Mouse (Mus musculus) CH12.LX (cell line): ENCODE measurements around the gene Eogt. TPM values are rescaled to one million over a fixed set of nuclear protein-coding genes. Genes with fewer than 3 reads are reported as not detected.

Experiments used
- DNase-seq: peaks from one replicate; pipeline ENCODE4 v3.0.0-alpha.2; 2013; ENCODE audit errors: extremely low read depth
- H3K27ac ChIP-seq: 2 replicates; pipeline ENCODE4 v1.5.1; 2012; ENCODE audit warnings: low read depth, mild to moderate bottlenecking, control low read depth, moderate library complexity; ENCODE audit not compliant: insufficient read depth
- H3K27me3 ChIP-seq: replicated peaks from 2 replicates; pipeline ENCODE3; 2012; ENCODE audit warnings: inconsistent platforms
- H3K36me3 ChIP-seq, 2 experiments: replicated peaks in 1 of 2; 2 replicates each; pipeline versions ENCODE3 to v1.6.1; 2012; ENCODE audit warnings: inconsistent platforms in 1 of 2, low read length in 1 of 2, mild to moderate bottlenecking in 1 of 2, mixed read lengths in 1 of 2, moderate library complexity in 1 of 2; ENCODE audit not compliant: control insufficient read depth in 1 of 2, insufficient read depth in 1 of 2
- H3K4me1 ChIP-seq, 2 experiments: 2 replicates each; pipeline ENCODE4 v1.6.1; 2012; ENCODE audit warnings: inconsistent platforms in 1 of 2, moderate library complexity in 1 of 2; ENCODE audit not compliant: insufficient read depth in 2 of 2, control insufficient read depth in 1 of 2
- H3K4me2 ChIP-seq: 2 replicates; pipeline ENCODE4 v1.6.1; 2012; ENCODE audit warnings: low read depth, mild to moderate bottlenecking, control low read depth; ENCODE audit not compliant: poor library complexity, insufficient read depth, severe bottlenecking
- H3K4me3 ChIP-seq, 3 experiments: fragments of 150-350 bp in 1 of 3; sonication (generic) in 1 of 3; replicated peaks in 1 of 3; 2 replicates each; pipeline versions ENCODE3 to v1.5.1; 2011 to 2012; ENCODE audit warnings: low read depth in 2 of 3, low read length in 2 of 3, mild to moderate bottlenecking in 2 of 3, moderate library complexity in 2 of 3, control low read depth in 1 of 3, improper control_type of control experiment in 1 of 3, inconsistent platforms in 1 of 3, mixed read lengths in 1 of 3; ENCODE audit not compliant: poor library complexity in 1 of 3
- H3K79me2 ChIP-seq: replicated peaks from 2 replicates; pipeline ENCODE4 v1.6.1; 2012; ENCODE audit warnings: mild to moderate bottlenecking, moderate library complexity; ENCODE audit not compliant: control insufficient read depth, poor library complexity, insufficient read depth, severe bottlenecking; ENCODE audit errors: extremely low read depth
- H3K9ac ChIP-seq: 2 replicates; pipeline ENCODE4 v1.6.1; 2012; ENCODE audit warnings: low read depth, mild to moderate bottlenecking, control low read depth, moderate library complexity; ENCODE audit not compliant: insufficient read depth
- H3K9me3 ChIP-seq: replicated peaks from 2 replicates; pipeline ENCODE3; 2012; ENCODE audit warnings: low read length, inconsistent platforms, mixed read lengths
- BHLHE40 ChIP-seq: IDR thresholded peaks from 2 replicates; pipeline ENCODE4 v1.6.1; 2011; ENCODE audit warnings: mild to moderate bottlenecking, low read depth, low read length, improper control_type of control experiment
- CHD1 ChIP-seq: IDR thresholded peaks from 2 replicates; pipeline ENCODE4 v1.6.1; 2012; ENCODE audit warnings: low read depth, low read length, improper control_type of control experiment, inconsistent platforms
- CTCF ChIP-seq, 2 experiments: IDR thresholded peaks in 1 of 2; conservative IDR thresholded peaks in 1 of 2; 2 replicates each; pipeline ENCODE4 v1.5.1; 2011 to 2012; ENCODE audit warnings: low read depth in 2 of 2, low read length in 2 of 2, improper control_type of control experiment in 1 of 2, inconsistent platforms in 1 of 2, mild to moderate bottlenecking in 1 of 2, moderate library complexity in 1 of 2
- E2F4 ChIP-seq: IDR thresholded peaks from 2 replicates; pipeline ENCODE4 v1.6.1; 2011; ENCODE audit warnings: low read depth, low read length, improper control_type of control experiment; ENCODE audit not compliant: insufficient replicate concordance
- ELF1 ChIP-seq: IDR thresholded peaks from 2 replicates; pipeline ENCODE4 v1.6.1; 2014; ENCODE audit warnings: low read depth, mild to moderate bottlenecking, inconsistent platforms, low read length, improper control_type of control experiment
- ETS1 ChIP-seq: conservative IDR thresholded peaks from 2 replicates; pipeline ENCODE4 v1.6.1; 2012; ENCODE audit warnings: low read depth, mild to moderate bottlenecking, inconsistent platforms, low read length, improper control_type of control experiment, moderate library complexity
- HCFC1 ChIP-seq: IDR thresholded peaks from 2 replicates; pipeline ENCODE4 v1.6.1; 2012; ENCODE audit warnings: low read depth, mild to moderate bottlenecking, inconsistent platforms, low read length, improper control_type of control experiment
- JUN ChIP-seq: IDR thresholded peaks from 2 replicates; pipeline ENCODE4 v1.6.1; 2011; ENCODE audit warnings: low read depth, mild to moderate bottlenecking, low read length, improper control_type of control experiment, moderate library complexity; ENCODE audit not compliant: insufficient read depth
- JUND ChIP-seq: conservative IDR thresholded peaks from 2 replicates; pipeline ENCODE4 v1.6.1; 2011; ENCODE audit warnings: low read depth, low read length, improper control_type of control experiment
- KAT2A ChIP-seq: IDR thresholded peaks from 2 replicates; pipeline ENCODE4 v1.6.1; 2012; ENCODE audit warnings: low read length, improper control_type of control experiment, inconsistent platforms; ENCODE audit not compliant: insufficient replicate concordance
- MAFK ChIP-seq: IDR thresholded peaks from 2 replicates; pipeline ENCODE4 v1.6.1; 2011; ENCODE audit warnings: low read length, improper control_type of control experiment; ENCODE audit not compliant: insufficient replicate concordance
- MAX ChIP-seq: IDR thresholded peaks from 2 replicates; pipeline ENCODE4 v1.6.1; 2011; ENCODE audit warnings: low read length, improper control_type of control experiment
- MAZ ChIP-seq: IDR thresholded peaks from 2 replicates; pipeline ENCODE4 v1.6.1; 2012; ENCODE audit warnings: low read depth, mild to moderate bottlenecking, inconsistent platforms, low read length, improper control_type of control experiment, moderate library complexity
- POLR2A ChIP-seq: IDR thresholded peaks from 2 replicates; pipeline ENCODE4 v1.6.1; 2011; ENCODE audit warnings: low read depth, mild to moderate bottlenecking, improper control_type of control experiment, low read length
- RAD21 ChIP-seq: IDR thresholded peaks from 2 replicates; pipeline ENCODE4 v1.6.1; 2011; ENCODE audit warnings: low read depth, mild to moderate bottlenecking, low read length, improper control_type of control experiment, moderate library complexity
- SMC3 ChIP-seq: IDR thresholded peaks from 2 replicates; pipeline ENCODE4 v1.6.1; 2011; ENCODE audit warnings: low read depth, low read length, improper control_type of control experiment
- ZC3H11A ChIP-seq: IDR thresholded peaks from 2 replicates; pipeline ENCODE4 v1.6.1; 2012; ENCODE audit warnings: low read depth, mild to moderate bottlenecking, inconsistent platforms, low read length, improper control_type of control experiment
- ZKSCAN1 ChIP-seq: IDR thresholded peaks from 2 replicates; pipeline ENCODE4 v1.6.1; 2012; ENCODE audit warnings: low read depth, inconsistent platforms, low read length, improper control_type of control experiment, borderline replicate concordance
- ZNF384 ChIP-seq: IDR thresholded peaks from 2 replicates; pipeline ENCODE4 v1.6.1; 2012; ENCODE audit warnings: low read depth, low read length, improper control_type of control experiment, inconsistent platforms
- dilution Hi-C: fragments of 300-500 bp; cut with MboI; formaldehyde crosslinking; loops from 2 replicates; pipeline ENCODE4 v1.14.3; 2020; ENCODE audit warnings: low sequenced_read_pairs; ENCODE audit not compliant: extremely low pct_unique_long_range_greater_than_20kb, extremely low pct_ligation_motif_present
- in situ Hi-C: fragments of 300-500 bp; cut with MboI; formaldehyde crosslinking; loops from 3 replicates; pipeline ENCODE4 v1.14.3; 2019; ENCODE audit warnings: low sequenced_read_pairs, low pct_ligation_motif_present, low pct_unique_long_range_greater_than_20kb, mixed read lengths
- polyA plus RNA-seq: library from polyadenylated mRNA; unstranded; fragments of >175 nt; gene quantifications from 2 replicates; pipeline ENCODE4 v1.2.1, GENCODE M21; 2012; ENCODE audit warnings: low read depth; ENCODE audit not compliant: insufficient read length
- total RNA-seq, 2 experiments: library from RNA; depleted of rRNA; stranded (reverse); fragments of 300-350 nt in 1 of 2; fragments of >200 nt in 1 of 2; gene quantifications; 2 replicates each; pipeline ENCODE4 v1.2.3; 2012 to 2014

The Eogt gene
- total and polyA plus RNA-seq, 3 experiments: 8.0 to 13.9 (median 10.9) TPM

DNA sequence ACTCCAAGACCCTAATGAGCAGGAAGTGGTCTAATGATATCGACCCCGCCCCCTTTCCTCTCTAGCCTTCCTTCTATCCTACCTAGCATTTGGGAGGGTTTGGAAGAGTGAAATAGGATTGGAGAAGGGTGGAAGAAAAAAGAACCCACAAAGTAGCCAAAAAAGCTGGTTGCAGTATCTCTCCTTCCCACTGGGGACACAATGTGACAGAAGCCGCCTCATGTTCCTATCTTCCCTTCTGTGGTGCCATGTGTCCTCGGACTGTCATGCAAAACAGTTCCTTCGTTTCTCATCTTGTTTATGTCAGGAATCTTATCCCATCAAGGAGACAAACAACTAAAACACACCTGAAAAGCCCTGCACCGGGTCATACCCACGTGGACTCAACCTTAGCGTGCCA is 42.9 kb downstream of the Eogt start:
- no peaks in the 10 kb centered on the region for H3K9me3 ChIP-seq
- no peak overlapping the region for H3K4me2 ChIP-seq
- no peak for DNase-seq
- no peaks in the 10 kb centered on the region; a peak in 1 of 4 replicates for H3K4me1 ChIP-seq
- H3K79me2 ChIP-seq: no peaks in the 10 kb centered on the region
- H3K27ac ChIP-seq: no peak overlapping the region
- no peak overlapping the region for H3K9ac ChIP-seq
- no peak for TF ChIP-seq ELF1
- TF ChIP-seq ETS1: no peak
- no peak for TF ChIP-seq ZNF384
- TF ChIP-seq KAT2A: no peak
- TF ChIP-seq, all 38 proteins: peak for 0
- Histone ChIP-seq H3K36me3 (peaks cover 2 to 11% of the 10 kb centered on the region in 2 experiments), H3K4me3 (no peak overlapping the region), H3K27me3 (no peaks in the 10 kb centered on the region)
- dilution Hi-C loops: no loop called here
- in situ Hi-C loops: no loop called here

DNA sequence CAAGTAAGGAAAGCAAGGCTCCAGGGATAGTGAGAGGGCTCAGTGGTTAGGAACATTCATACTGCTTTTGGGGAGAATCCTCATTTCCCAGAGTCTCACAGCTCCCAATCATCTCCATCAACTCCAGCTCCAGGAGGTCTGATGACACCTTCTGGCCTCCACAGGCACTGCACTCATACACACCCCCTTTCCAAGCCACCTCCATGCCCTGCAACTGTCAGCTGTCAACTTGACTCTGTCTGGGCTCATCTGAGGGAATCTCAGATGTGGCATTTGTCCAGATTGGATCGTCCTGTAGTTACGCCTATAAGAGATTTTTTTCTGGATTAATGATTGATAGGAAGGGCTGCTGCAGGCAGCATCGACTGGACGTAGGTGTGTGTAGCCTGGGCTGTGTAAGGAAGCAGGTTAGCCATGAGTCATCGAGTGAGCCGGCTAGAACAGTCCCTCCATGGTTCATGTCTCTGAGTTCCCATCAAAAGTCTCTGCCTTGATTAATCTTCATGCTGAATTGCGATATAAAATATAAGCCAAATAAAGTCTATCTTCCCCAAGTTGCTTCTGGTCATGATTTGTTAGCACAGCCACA is 44.6 kb downstream of the Eogt start:
- H3K4me3 ChIP-seq: no peak overlapping the region
- H3K9ac ChIP-seq: no peak overlapping the region
- DNase-seq: peak; percentile 4
- H3K4me1 ChIP-seq: no peaks in the 10 kb centered on the region; a peak in 1 of 4 replicates
- no peak overlapping the region for H3K4me2 ChIP-seq
- peaks cover 0 to under 1% of the 10 kb centered on the region in 2 experiments for H3K36me3 ChIP-seq
- H3K27ac ChIP-seq: no peak overlapping the region
- H3K27me3 ChIP-seq: no peaks in the 10 kb centered on the region
- in situ Hi-C loops (no loop called here), dilution Hi-C loops (no loop called here)
- no peak for TF ChIP-seq ELF1
- peak; percentile 23 for TF ChIP-seq RAD21
- TF ChIP-seq CTCF (conservative IDR thresholded peaks at IDR 0.05 in 1 of 2, IDR thresholded peaks at IDR 0.05 in 1 of 2; ENCODE audit: low read depth in 2 of 2, low read length in 2 of 2): peak; percentile 10 to 52; a peak in 2 of 4 replicates
- TF ChIP-seq SMC3: peak; percentile 26
- TF ChIP-seq ETS1: no peak
- TF ChIP-seq MAZ: no peak
- TF ChIP-seq HCFC1: no peak
- TF ChIP-seq MAFK: no peak
- no peak for TF ChIP-seq E2F4
- H3K79me2 ChIP-seq: no peaks in the 10 kb centered on the region
- H3K9me3 ChIP-seq: no peaks in the 10 kb centered on the region

GRCm38 (mm10) chr6:97101958-97102702 is 46.9 kb downstream of the Eogt start:
- dilution Hi-C loops: no loop called here
- no peak for TF ChIP-seq JUND
- no peak for TF ChIP-seq POLR2A
- no peak for TF ChIP-seq MAX
- no peak for TF ChIP-seq JUN
- no peak for TF ChIP-seq CTCF (conservative IDR thresholded peaks at IDR 0.05 in 1 of 2, IDR thresholded peaks at IDR 0.05 in 1 of 2; ENCODE audit: low read depth in 2 of 2, low read length in 2 of 2)
- TF ChIP-seq BHLHE40: no peak
- TF ChIP-seq ZKSCAN1: no peak
- TF ChIP-seq ZC3H11A: no peak
- no peak for TF ChIP-seq CHD1
- Histone ChIP-seq H3K4me2 (no peak overlapping the region), H3K79me2 (no peaks in the 10 kb centered on the region), H3K27ac (no peak overlapping the region), H3K9me3 (no peaks in the 10 kb centered on the region), H3K27me3 (peaks cover 2% of the 10 kb centered on the region), H3K4me1 (no peaks in the 10 kb centered on the region; a peak in 1 of 4 replicates), H3K36me3 (no peaks in the 10 kb centered on the region), H3K9ac (no peak overlapping the region), H3K4me3 (no peak overlapping the region)
- in situ Hi-C loops: no loop called here
- DNase-seq: no peak
